Mouse (Mus musculus): ENCODE measurements around the gene Myo1c. TPM values are rescaled to one million over a fixed set of nuclear protein-coding genes. Genes with fewer than 3 reads are reported as not detected.

The Myo1c gene
- polyA plus RNA-seq, 1 experiment from 2014 or later = 10.2 TPM

DNA sequence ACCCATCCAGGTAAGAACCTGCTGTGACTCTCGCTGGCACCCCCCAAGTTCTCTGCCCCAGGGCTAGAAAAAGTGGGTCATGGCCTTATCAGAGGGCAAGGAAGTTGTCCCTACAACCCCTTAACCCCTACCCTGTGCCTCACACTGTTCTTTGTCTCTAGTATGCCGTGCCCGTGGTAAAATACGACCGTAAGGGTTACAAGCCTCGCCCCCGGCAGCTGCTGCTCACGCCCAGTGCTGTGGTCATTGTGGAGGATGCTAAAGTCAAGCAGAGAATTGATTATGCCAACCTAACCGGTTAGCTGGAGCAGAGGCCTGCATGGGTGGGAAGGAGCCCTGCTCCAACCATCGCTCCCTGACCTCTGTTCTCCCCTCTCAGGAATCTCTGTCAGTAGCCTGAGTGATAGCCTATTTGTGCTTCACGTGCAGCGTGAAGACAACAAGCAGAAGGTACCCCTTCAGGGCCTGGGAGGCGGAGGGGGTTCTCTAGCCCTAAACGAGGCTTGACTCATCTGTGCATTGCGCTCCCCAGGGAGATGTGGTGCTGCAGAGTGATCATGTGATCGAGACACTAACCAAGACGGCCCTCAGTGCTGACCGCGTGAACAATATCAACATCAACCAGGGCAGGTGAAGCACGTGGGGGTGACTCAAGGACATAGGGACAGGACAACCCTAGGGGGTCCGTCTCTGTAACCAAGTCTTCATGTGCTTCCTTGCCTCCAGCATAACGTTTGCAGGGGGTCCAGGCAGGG, 21.3 kb downstream of the Myo1c start:
- Histone ChIP-seq H3K27me3 (ENCODE audit: control insufficient read depth, insufficient read depth, low read length) (no peaks in the 10 kb centered on the region), H3K4me3 (ENCODE audit: low read depth, low read length) (no peak overlapping the region), H3K36me3 (ENCODE audit: control insufficient read depth, insufficient read depth, low read length) (no peaks in the 10 kb centered on the region), H3K4me1 (ENCODE audit: control insufficient read depth, insufficient read depth, low read length) (no peaks in the 10 kb centered on the region), H3K27ac (ENCODE audit: low read depth, low read length) (no peak overlapping the region), H3K9ac (ENCODE audit: low read length) (no peak overlapping the region), H3K4me2 (no peak overlapping the region), H3K9me3 (ENCODE audit: control insufficient read depth, low read length) (no peaks in the 10 kb centered on the region)
- 90% methylated on average over 22 of the region's 22 CpGs for WGBS
- DNase-seq (ENCODE audit: low spot score, missing footprints) = no peak
- no peak for ATAC-seq (ENCODE audit: low FRiP score)

DNA sequence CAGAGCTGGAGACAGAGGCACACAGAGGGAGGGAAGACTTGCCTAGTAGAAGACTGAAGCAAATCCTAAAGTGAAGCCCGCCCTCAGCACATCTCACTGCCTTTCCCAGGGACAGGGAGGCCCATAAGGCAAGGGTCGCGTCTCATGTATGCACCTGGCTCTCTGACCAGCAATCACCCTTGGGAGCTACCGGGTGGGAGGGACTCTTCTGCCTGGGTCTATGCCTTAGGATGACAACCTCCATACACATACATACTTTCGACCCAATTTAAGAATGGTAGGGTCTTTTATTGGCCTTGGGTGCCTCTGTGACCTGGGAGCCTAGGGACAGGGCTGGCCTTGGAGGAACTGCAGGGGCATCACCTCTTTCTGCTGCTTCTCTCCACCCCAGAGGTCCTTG, 23.1 kb downstream of the Myo1c start:
- DNase-seq (ENCODE audit: low spot score, missing footprints) = no peak
- Histone ChIP-seq H3K9me3 (ENCODE audit: control insufficient read depth, low read length) (no peaks in the 10 kb centered on the region), H3K9ac (ENCODE audit: low read length) (no peak overlapping the region), H3K27me3 (ENCODE audit: control insufficient read depth, insufficient read depth, low read length) (no peaks in the 10 kb centered on the region), H3K4me3 (ENCODE audit: low read depth, low read length) (no peak overlapping the region), H3K36me3 (ENCODE audit: control insufficient read depth, insufficient read depth, low read length) (no peaks in the 10 kb centered on the region), H3K27ac (ENCODE audit: low read depth, low read length) (no peak overlapping the region), H3K4me1 (ENCODE audit: control insufficient read depth, insufficient read depth, low read length) (no peaks in the 10 kb centered on the region), H3K4me2 (no peak overlapping the region)
- ATAC-seq (ENCODE audit: low FRiP score) = no peak
- 83% methylated on average over 5 of the region's 5 CpGs for WGBS

DNA sequence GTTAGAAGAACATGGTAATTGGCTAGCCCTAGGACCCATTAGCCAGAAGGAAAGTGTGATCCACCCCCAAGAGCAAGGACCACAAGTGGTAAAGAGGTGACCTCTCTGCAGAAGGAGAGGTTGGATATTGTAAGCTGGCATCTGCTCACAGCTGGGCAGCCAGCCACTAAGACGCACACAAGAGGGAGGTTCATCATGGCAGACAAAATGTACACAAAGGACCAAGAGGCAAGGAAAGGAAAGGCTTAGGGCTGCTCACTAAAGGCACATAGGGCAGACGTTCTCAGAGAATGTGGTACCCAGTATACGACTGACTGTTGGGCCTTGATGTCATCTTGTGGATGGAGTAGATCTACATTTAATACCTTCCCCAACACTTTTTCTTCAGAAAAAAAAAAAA, 24.6 kb downstream of the Myo1c start:
- H3K27ac ChIP-seq (ENCODE audit: low read depth, low read length) = no peak overlapping the region
- ATAC-seq (ENCODE audit: low FRiP score) (no peak), DNase-seq (ENCODE audit: low spot score, missing footprints) (no peak)
- no peak overlapping the region for H3K9ac ChIP-seq (ENCODE audit: low read length)
- WGBS = 78% methylated on average over 3 of the region's 3 CpGs
- H3K4me2 ChIP-seq = no peak overlapping the region
- H3K27me3 ChIP-seq (ENCODE audit: control insufficient read depth, insufficient read depth, low read length) = no peaks in the 10 kb centered on the region
- H3K4me3 ChIP-seq (ENCODE audit: low read depth, low read length) = no peak overlapping the region
- no peaks in the 10 kb centered on the region for H3K9me3 ChIP-seq (ENCODE audit: control insufficient read depth, low read length)
- H3K36me3 ChIP-seq (ENCODE audit: control insufficient read depth, insufficient read depth, low read length) = no peaks in the 10 kb centered on the region
- H3K4me1 ChIP-seq (ENCODE audit: control insufficient read depth, insufficient read depth, low read length) = no peaks in the 10 kb centered on the region

DNA sequence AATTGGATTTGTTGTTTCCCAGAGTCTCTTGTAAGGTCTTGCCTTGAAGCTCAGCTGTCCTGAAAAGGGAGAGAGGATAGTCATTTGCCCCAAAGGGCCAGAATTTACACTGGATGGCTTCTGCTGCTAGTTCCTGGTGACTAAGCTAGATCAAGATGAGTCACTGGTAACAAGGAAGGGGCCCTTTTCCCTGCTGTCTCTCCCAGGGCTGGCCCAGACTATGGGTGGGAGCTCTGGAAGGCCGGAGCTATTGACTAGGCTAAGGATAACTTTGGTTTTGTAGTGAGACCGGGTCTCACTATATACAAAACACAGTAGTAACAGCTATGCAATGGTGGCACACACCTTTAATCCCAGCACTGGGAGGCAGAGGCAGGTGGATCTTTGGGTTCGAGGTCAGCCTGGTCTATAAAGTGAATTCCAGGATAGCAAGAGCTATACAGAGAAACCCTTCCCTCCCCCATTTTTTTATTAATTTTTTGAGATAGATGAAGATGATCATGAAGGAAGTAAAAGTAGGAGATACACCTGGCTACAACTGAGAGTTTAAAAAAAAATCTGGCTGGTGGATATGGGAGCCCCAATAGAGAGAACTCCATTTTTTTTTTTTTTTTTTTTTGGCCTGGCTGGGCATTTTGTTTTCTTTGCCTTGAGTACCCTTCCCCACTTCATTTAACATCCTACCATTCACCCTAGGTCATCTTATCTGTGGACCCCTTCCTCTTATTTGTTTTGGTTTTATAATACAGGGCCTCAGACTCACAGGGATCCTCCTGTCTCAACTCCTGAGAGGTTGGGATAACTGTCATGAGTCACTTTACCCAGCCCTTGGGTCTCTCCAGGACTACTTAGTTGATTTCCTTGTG, 27.8 kb downstream of the Myo1c start:
- Histone ChIP-seq H3K36me3 (ENCODE audit: control insufficient read depth, insufficient read depth, low read length) (no peaks in the 10 kb centered on the region), H3K27me3 (ENCODE audit: control insufficient read depth, insufficient read depth, low read length) (no peaks in the 10 kb centered on the region), H3K9ac (ENCODE audit: low read length) (peak overlapping the region; percentile 36; the same call in 1 of the 2 replicates), H3K4me1 (ENCODE audit: control insufficient read depth, insufficient read depth, low read length) (peaks cover 7% of the 10 kb centered on the region), H3K4me2 (peak overlapping the region; percentile 57), H3K4me3 (ENCODE audit: low read depth, low read length) (peak overlapping the region; percentile 98), H3K9me3 (ENCODE audit: control insufficient read depth, low read length) (no peaks in the 10 kb centered on the region), H3K27ac (ENCODE audit: low read depth, low read length) (no peak overlapping the region)
- 90% methylated on average over 3 of the region's 3 CpGs for WGBS
- no peak for ATAC-seq (ENCODE audit: low FRiP score)
- DNase-seq (ENCODE audit: low spot score, missing footprints) = no peak

DNA sequence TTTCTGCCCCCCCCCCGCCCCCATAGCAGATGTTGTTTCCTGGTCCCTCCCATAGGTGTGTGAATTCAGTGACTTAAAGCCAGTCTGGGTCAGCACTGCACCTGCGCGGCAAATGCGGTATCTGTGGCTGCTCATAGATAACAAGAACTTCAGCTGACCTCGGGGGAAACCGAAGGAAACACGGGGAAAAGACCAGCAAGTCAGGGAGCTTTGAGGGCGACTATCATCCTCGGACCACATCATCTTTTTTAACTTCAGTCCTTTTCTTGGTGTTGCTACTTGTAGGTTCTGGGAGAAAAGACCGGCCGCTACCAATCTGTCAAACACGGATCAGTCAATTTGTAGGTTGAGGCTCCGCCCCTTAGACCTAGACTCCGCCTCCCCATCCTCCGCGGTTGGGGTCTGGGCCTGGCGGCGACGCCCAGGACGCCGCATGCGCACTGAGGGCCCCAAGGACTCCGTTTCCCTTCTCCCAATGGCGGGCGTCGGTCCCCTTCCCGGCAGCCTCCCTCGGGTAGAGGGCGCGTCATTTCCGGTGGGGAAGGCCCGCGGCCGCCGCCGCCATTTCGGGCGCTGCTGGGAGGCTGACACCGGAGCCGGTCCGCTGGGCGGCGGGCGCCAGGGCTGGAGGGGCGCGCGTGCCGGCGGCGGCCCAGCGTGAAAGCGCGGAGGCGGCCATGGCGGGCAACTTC, 28.6 kb downstream of the Myo1c start, which contains the start of gene Crk:
Gene Crk, plus strand, starts transcription at position 513 of the 692 bp plus-strand sequence.
- Histone ChIP-seq H3K9ac (ENCODE audit: low read length) (peak within 1 kb of the TSS; percentile 83), H3K4me2 (peak within 1 kb of the TSS; percentile 78), H3K27me3 (ENCODE audit: control insufficient read depth, insufficient read depth, low read length) (no peaks in the 10 kb centered on the region), H3K4me3 (ENCODE audit: low read depth, low read length) (peak within 1 kb of the TSS; percentile 98), H3K27ac (ENCODE audit: low read depth, low read length) (peak within 1 kb of the TSS; percentile 69), H3K9me3 (ENCODE audit: control insufficient read depth, low read length) (no peaks in the 10 kb centered on the region), H3K36me3 (ENCODE audit: control insufficient read depth, insufficient read depth, low read length) (no peaks in the 10 kb centered on the region), H3K4me1 (ENCODE audit: control insufficient read depth, insufficient read depth, low read length) (peaks cover 7% of the 10 kb centered on the region)
- ATAC-seq (ENCODE audit: low FRiP score) (peak; percentile 98), DNase-seq (ENCODE audit: low spot score, missing footprints) (peak; percentile 100)
- under 1% methylated on average over 55 of the region's 55 CpGs for WGBS

DNA sequence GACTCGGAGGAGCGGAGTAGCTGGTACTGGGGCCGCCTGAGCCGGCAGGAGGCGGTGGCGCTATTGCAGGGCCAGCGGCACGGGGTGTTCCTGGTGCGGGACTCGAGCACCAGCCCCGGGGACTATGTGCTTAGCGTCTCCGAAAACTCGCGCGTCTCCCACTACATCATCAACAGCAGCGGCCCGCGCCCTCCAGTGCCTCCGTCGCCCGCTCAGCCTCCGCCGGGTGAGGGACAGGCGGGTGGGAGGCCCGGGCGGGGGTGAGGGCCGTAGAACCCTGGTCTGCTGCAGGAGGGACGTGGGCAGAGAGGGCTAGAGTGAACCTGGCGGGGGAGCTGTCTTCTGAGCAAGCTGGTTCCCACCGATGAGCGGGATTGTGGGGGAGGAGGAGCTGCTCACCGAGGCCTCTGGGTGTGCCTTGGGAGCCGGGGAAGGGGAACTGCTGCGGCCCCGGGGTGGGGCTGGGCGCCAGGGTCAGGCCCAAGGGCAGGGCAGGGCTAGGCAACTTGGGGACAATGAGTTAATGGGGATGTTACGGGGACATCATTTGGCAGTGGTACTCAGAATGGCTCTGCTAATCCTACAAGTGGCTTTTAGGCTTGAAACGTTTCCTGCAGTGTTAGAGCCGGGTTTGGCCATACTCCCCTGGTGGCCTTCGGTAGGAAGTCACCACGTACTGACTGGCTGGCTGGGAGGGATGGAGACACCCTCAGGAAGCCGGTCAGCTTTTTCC, 29.3 kb downstream of the Myo1c start:
- peak overlapping the region; percentile 98 for H3K4me3 ChIP-seq (ENCODE audit: low read depth, low read length)
- peak overlapping the region; percentile 78 for H3K4me2 ChIP-seq
- WGBS = under 1% methylated on average over 42 of the region's 43 CpGs
- H3K9ac ChIP-seq (ENCODE audit: low read length) = peak overlapping the region; percentile 83
- DNase-seq (ENCODE audit: low spot score, missing footprints) (peak; percentile 95), ATAC-seq (ENCODE audit: low FRiP score) (peak; percentile 83)
- no peaks in the 10 kb centered on the region for H3K9me3 ChIP-seq (ENCODE audit: control insufficient read depth, low read length)
- peak overlapping the region; percentile 69 for H3K27ac ChIP-seq (ENCODE audit: low read depth, low read length)
- peaks cover 7% of the 10 kb centered on the region for H3K4me1 ChIP-seq (ENCODE audit: control insufficient read depth, insufficient read depth, low read length)
- no peaks in the 10 kb centered on the region for H3K36me3 ChIP-seq (ENCODE audit: control insufficient read depth, insufficient read depth, low read length)
- H3K27me3 ChIP-seq (ENCODE audit: control insufficient read depth, insufficient read depth, low read length) = no peaks in the 10 kb centered on the region

DNA sequence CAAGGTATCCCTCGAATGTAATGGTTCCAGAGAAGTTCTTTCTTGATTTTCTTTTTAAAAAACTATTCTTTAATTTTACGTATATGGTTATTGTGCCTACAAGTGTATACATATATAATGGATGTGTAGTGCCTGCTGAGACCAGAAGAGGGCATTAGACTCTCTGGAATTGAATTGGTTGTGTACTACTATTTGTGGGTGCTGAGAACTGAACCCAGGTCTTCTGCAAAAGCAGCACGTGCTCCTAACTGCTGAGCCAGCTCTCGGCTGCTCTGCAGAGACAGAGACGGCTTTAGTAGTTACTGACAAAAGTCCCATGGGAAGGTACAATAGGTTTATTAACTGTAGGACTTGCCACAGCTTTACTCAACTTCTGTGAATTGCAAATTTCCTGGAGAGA, 34.2 kb downstream of the Myo1c start:
- no peak overlapping the region for H3K4me2 ChIP-seq
- no peak overlapping the region for H3K4me3 ChIP-seq (ENCODE audit: low read depth, low read length)
- H3K9me3 ChIP-seq (ENCODE audit: control insufficient read depth, low read length) = no peaks in the 10 kb centered on the region
- no peak overlapping the region for H3K27ac ChIP-seq (ENCODE audit: low read depth, low read length)
- no peaks in the 10 kb centered on the region for H3K27me3 ChIP-seq (ENCODE audit: control insufficient read depth, insufficient read depth, low read length)
- DNase-seq (ENCODE audit: low spot score, missing footprints) (no peak), ATAC-seq (ENCODE audit: low FRiP score) (no peak)
- no peaks in the 10 kb centered on the region for H3K36me3 ChIP-seq (ENCODE audit: control insufficient read depth, insufficient read depth, low read length)
- H3K9ac ChIP-seq (ENCODE audit: low read length) = no peak overlapping the region
- WGBS = 96% methylated on average over 5 of the region's 5 CpGs
- H3K4me1 ChIP-seq (ENCODE audit: control insufficient read depth, insufficient read depth, low read length) = peaks cover 7% of the 10 kb centered on the region

DNA sequence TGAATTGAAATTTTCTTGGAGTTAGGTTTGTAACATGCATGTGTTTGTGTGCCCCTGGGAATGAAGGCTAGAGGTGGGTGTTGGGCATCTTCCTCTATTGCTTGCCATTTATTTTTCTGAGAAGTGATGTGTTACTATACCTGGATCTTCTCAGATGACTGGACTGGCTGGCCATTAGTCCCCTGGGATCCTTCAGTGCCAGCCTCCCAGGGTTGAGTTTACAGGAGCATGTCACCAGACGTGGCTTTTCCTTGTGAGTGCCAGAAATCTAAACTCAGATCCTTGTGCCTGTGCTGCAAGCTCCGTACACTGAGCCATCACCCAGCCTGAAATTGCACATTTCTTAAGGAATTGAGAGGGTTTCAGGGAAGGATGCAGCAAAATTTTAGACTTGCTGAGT, 34.7 kb downstream of the Myo1c start:
- Histone ChIP-seq H3K9me3 (ENCODE audit: control insufficient read depth, low read length) (no peaks in the 10 kb centered on the region), H3K4me2 (no peak overlapping the region), H3K36me3 (ENCODE audit: control insufficient read depth, insufficient read depth, low read length) (no peaks in the 10 kb centered on the region), H3K4me1 (ENCODE audit: control insufficient read depth, insufficient read depth, low read length) (peaks cover 7% of the 10 kb centered on the region), H3K9ac (ENCODE audit: low read length) (no peak overlapping the region), H3K27ac (ENCODE audit: low read depth, low read length) (no peak overlapping the region), H3K27me3 (ENCODE audit: control insufficient read depth, insufficient read depth, low read length) (no peaks in the 10 kb centered on the region), H3K4me3 (ENCODE audit: low read depth, low read length) (no peak overlapping the region)
- whole genome bisulfite sequencing = 78% methylated on average over 2 of the region's 2 CpGs
- DNase-seq (ENCODE audit: low spot score, missing footprints) = no peak
- no peak for ATAC-seq (ENCODE audit: low FRiP score)
